Mouse (Mus musculus) R1 (cell line): Measurements from ENCODE around the gene Brap.
A peak's percentile ranks its signal among the peaks of the same experiment; 100 is the strongest.

Source experiments
- DNase-seq: peaks from one replicate; pipeline ENCODE4 v3.0.0-alpha.2; 2018; ENCODE audit warnings: low read depth, low spot score

The Brap gene

DNA sequence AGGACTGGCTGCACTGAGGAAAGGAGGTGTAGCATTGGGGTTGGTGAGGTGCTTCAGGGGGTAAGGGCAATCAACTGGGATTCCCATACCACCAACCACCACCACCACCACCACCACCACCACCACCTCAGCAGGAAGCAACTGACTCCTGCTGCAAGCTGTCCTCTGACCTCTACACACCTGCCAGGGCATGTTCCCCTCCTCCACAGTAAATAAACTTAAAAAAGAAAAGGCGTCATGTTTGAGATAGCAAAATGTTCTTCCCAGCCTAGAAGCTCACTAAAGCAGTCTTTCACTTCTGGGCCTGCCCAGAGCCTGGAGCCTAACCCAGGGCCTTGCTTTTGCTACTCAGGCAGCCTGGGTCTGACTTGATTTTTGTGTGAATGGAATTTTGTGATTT, 54.0 kb downstream of the Brap start:
- DNase-seq = no peak

DNA sequence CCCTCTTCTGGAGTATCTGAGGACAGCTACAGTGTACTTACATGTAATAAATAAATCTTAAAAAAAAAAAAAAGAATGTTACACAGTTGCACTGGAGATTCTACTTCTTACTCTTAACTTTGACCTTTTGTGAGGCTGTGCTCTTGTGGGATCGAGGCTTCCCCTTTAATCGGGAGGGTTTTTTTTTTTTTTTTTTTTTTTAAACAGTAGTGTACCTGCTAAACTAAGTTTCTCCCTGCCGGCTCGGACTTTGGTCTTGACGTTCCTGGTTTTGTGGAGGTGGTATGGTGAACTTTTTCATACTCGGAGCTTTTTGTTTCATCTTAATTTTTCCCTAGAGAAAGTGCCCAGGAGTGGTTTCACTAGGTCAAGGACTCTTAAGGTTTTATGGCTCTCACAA, 54.6 kb downstream of the Brap start:
- DNase-seq = no peak

DNA sequence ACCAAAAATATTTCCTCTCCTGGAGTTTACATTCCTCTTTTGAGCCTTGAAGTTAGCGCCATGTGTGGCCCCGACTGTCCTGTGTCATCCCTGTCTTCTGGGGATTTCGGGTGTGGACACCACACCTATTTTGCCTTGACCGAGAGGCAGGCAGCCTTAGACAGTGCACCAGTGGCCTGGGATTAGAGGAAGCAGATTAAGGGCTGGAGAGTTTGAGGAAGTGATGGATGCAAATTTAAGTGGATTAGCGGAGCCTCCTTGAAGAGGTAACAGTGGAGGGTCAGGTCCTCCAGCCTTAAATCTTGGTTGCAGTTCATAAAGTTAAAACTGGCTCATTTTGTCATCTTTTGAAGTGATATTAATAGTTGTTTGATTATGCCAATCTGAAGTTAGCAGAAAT, 58.1 kb downstream of the Brap start:
- DNase-seq = no peak

DNA sequence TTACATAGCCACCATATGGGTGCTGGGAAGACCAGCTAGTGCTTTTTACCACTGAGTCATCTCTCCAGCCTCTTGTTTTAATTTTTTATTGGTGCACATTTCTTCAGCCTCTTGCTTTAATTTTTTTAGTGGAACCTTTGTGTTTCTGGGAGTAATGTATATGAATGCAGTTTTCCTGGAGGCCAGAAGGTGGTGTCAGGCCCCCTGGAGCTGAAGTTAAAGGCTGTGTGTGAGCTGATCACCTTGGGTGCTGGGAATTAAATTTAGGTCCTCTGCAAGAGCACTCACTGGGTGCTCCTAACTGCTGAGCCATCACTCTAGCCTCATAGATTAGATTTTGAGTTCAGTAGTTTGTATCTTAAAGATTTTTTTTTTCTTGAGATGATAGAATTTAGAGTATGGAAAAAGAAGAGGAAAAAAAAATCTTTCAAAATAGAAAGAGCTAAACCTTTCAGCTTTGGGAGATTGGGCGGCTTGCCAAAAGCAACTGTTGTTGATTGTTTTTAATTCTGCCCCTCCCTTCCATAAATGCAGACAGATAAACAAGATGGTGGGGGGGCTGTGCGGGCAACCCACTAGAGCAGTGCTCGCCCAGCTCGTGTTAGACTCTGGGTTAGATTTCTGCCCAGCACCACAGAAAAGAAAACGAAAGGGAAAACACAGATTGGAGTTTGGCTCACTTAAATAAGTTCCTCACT, 60.7 kb downstream of the Brap start:
- DNase-seq = peak; percentile 50

DNA sequence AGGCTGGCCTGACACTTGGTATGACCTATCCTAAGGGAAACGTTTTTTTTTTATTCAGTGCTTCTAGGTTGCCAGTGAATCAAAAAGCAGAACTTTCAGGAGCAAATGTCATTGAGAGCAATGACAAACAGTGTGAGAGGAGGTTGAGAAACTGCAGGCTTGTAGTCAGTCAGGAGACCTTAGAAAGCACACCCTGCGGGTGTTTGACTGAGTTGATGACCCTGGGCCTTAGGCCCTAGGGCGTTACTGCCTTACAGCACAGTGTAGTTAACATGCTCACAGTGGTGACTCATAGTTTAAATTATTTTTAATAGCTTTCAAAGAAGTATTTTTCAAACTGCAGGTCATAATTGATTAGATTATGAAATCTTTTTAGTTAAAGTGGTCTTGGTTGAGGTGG, 61.5 kb downstream of the Brap start:
- no peak for DNase-seq

DNA sequence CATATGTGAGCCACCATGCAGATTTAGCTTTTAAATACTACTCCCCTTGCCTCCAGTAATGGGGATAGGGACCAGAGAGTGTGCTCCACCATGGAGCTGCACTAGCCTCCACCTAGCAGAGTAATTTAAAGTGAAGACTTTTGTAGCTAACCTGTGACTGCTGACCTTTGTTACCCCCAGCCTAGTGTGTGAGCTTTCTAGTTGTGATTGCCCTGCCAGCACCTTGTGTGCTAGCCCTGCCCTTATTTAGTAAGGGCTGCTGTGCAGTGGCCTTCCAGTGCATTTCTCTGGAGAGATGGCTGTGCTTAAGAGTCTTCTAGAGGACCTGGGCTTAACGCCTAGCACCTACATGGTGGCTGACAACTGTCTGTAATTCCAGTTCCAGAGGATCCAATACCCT, 64.3 kb downstream of the Brap start:
- no peak for DNase-seq

DNA sequence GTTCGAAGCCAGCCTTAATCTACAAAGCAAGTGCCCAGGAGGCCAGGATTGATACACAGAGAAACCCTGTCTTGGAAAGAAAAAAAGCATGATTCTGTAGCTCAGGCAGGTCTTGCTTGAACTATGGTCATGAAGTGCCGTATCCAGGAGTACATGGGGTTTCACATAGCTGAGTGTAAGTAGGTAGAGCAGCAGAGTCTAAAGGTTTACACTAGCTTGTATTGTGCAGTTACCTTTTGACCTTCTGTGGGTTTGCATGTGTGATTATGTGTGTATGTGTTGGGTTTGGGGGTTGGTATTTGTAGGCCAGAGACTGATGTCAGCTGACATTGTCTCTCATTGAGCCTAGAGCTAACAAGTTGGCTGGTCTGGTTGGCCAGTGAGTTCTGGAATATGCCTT, 69.7 kb downstream of the Brap start:
- no peak for DNase-seq

DNA sequence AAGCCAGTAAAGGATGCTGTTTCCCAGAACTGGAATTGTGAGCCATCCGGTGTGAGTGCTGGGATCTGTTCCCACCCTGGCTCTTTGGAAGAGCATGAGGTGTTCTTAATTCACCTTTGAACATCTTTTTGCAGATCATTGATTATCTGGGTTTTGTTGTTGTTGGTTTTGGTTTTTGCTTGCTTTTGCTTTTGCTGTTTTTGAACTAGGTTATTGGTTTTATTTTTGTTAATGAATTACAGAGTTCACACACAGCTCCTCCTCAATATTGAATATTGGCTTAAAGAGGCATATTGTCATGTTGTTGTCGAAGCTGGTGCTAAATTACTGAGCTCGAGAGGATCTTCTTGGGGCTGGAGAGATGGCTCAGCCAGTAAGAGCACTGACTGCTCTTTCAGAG, 76.3 kb downstream of the Brap start:
- no peak for DNase-seq
